Mouse (Mus musculus): ENCODE measurements around the gene Serpina3b.

Serpina3b gene

GRCm38 (mm10) chr12:104141506-104141905 lies 13.7 kb downstream of the Serpina3b start:
- DNase-seq (ENCODE audit: low read depth, low spot score), result no peak
- Histone ChIP-seq H3K27me3 (ENCODE audit: control insufficient read depth, insufficient read depth, low read length, poor library complexity, severe bottlenecking) (no peaks in the 10 kb centered on the region), H3K36me3 (ENCODE audit: control insufficient read depth, insufficient read depth, low read length, poor library complexity, severe bottlenecking) (no peaks in the 10 kb centered on the region)

- no peaks in the 10 kb centered on the region for H3K27me3 ChIP-seq (ENCODE audit: control insufficient read depth, insufficient read depth, low read length, poor library complexity, severe bottlenecking)
- no peak for DNase-seq (ENCODE audit: low read depth, low spot score)
- H3K36me3 ChIP-seq (ENCODE audit: control insufficient read depth, insufficient read depth, low read length, poor library complexity, severe bottlenecking), result no peaks in the 10 kb centered on the region
Observed at GRCm38 (mm10) chr12:104142427-104142826, 14.6 kb downstream of the Serpina3b start.

- Histone ChIP-seq H3K27me3 (ENCODE audit: control insufficient read depth, insufficient read depth, low read length, poor library complexity, severe bottlenecking) (no peaks in the 10 kb centered on the region), H3K36me3 (ENCODE audit: control insufficient read depth, insufficient read depth, low read length, poor library complexity, severe bottlenecking) (no peaks in the 10 kb centered on the region)
- DNase-seq (ENCODE audit: low read depth, low spot score), result no peak
Observed at GRCm38 (mm10) chr12:104143286-104143685, 15.5 kb downstream of the Serpina3b start.

- no peak for DNase-seq (ENCODE audit: low read depth, low spot score)
- H3K36me3 ChIP-seq (ENCODE audit: control insufficient read depth, insufficient read depth, low read length, poor library complexity, severe bottlenecking), result no peaks in the 10 kb centered on the region
Observed at GRCm38 (mm10) chr12:104145571-104145970, 17.8 kb downstream of the Serpina3b start.

GRCm38 (mm10) chr12:104151989-104152388 lies 24.2 kb downstream of the Serpina3b start:
- Histone ChIP-seq H3K27me3 (ENCODE audit: control insufficient read depth, insufficient read depth, low read length, poor library complexity, severe bottlenecking) (no peaks in the 10 kb centered on the region), H3K36me3 (ENCODE audit: control insufficient read depth, insufficient read depth, low read length, poor library complexity, severe bottlenecking) (no peaks in the 10 kb centered on the region)
- DNase-seq (ENCODE audit: low read depth, low spot score), result no peak

More at GRCm38 (mm10) chr12:104145571-104145970, 17.8 kb downstream of the Serpina3b start:
- H3K27me3 ChIP-seq (ENCODE audit: control insufficient read depth, insufficient read depth, low read length, poor library complexity, severe bottlenecking), result no peaks in the 10 kb centered on the region

- DNase-seq (ENCODE audit: low read depth, low spot score), result no peak
- H3K36me3 ChIP-seq (ENCODE audit: control insufficient read depth, insufficient read depth, low read length, poor library complexity, severe bottlenecking), result no peaks in the 10 kb centered on the region
- no peaks in the 10 kb centered on the region for H3K27me3 ChIP-seq (ENCODE audit: control insufficient read depth, insufficient read depth, low read length, poor library complexity, severe bottlenecking)
Observed at GRCm38 (mm10) chr12:104153041-104153645, 25.3 kb downstream of the Serpina3b start.

- H3K27me3 ChIP-seq (ENCODE audit: control insufficient read depth, insufficient read depth, low read length, poor library complexity, severe bottlenecking), result no peaks in the 10 kb centered on the region
- H3K36me3 ChIP-seq (ENCODE audit: control insufficient read depth, insufficient read depth, low read length, poor library complexity, severe bottlenecking), result no peaks in the 10 kb centered on the region
- no peak for DNase-seq (ENCODE audit: low read depth, low spot score)
Observed at GRCm38 (mm10) chr12:104153656-104154055, 25.9 kb downstream of the Serpina3b start, which contains the start of gene Serpina3c. Gene Serpina3c (minus strand): TSS chr12:104153870.

- no peaks in the 10 kb centered on the region for H3K36me3 ChIP-seq (ENCODE audit: control insufficient read depth, insufficient read depth, low read length, poor library complexity, severe bottlenecking)
- H3K27me3 ChIP-seq (ENCODE audit: control insufficient read depth, insufficient read depth, low read length, poor library complexity, severe bottlenecking), result no peaks in the 10 kb centered on the region
- DNase-seq (ENCODE audit: low read depth, low spot score), result no peak
Observed at GRCm38 (mm10) chr12:104174747-104175146, 47.0 kb downstream of the Serpina3b start.

GRCm38 (mm10) chr12:104175636-104176035 lies 47.8 kb downstream of the Serpina3b start:
- no peaks in the 10 kb centered on the region for H3K27me3 ChIP-seq (ENCODE audit: control insufficient read depth, insufficient read depth, low read length, poor library complexity, severe bottlenecking)

GRCm38 (mm10) chr12:104178577-104178976 lies 50.8 kb downstream of the Serpina3b start:
- Histone ChIP-seq H3K36me3 (ENCODE audit: control insufficient read depth, insufficient read depth, low read length, poor library complexity, severe bottlenecking) (no peaks in the 10 kb centered on the region), H3K27me3 (ENCODE audit: control insufficient read depth, insufficient read depth, low read length, poor library complexity, severe bottlenecking) (no peaks in the 10 kb centered on the region)
- no peak for DNase-seq (ENCODE audit: low read depth, low spot score)

More at GRCm38 (mm10) chr12:104175636-104176035, 47.8 kb downstream of the Serpina3b start:
- DNase-seq (ENCODE audit: low read depth, low spot score), result no peak
- H3K36me3 ChIP-seq (ENCODE audit: control insufficient read depth, insufficient read depth, low read length, poor library complexity, severe bottlenecking), result no peaks in the 10 kb centered on the region

- DNase-seq (ENCODE audit: low read depth, low spot score), result no peak
- Histone ChIP-seq H3K27me3 (ENCODE audit: control insufficient read depth, insufficient read depth, low read length, poor library complexity, severe bottlenecking) (no peaks in the 10 kb centered on the region), H3K36me3 (ENCODE audit: control insufficient read depth, insufficient read depth, low read length, poor library complexity, severe bottlenecking) (no peaks in the 10 kb centered on the region)
Observed at GRCm38 (mm10) chr12:104178987-104179386, 51.2 kb downstream of the Serpina3b start.

GRCm38 (mm10) chr12:104185046-104185445 lies 57.2 kb downstream of the Serpina3b start:
- no peaks in the 10 kb centered on the region for H3K36me3 ChIP-seq (ENCODE audit: control insufficient read depth, insufficient read depth, low read length, poor library complexity, severe bottlenecking)
- DNase-seq (ENCODE audit: low read depth, low spot score), result no peak

GRCm38 (mm10) chr12:104186041-104186581 lies 58.3 kb downstream of the Serpina3b start:
- no peak for DNase-seq (ENCODE audit: low read depth, low spot score)
- Histone ChIP-seq H3K36me3 (ENCODE audit: control insufficient read depth, insufficient read depth, low read length, poor library complexity, severe bottlenecking) (no peaks in the 10 kb centered on the region), H3K27me3 (ENCODE audit: control insufficient read depth, insufficient read depth, low read length, poor library complexity, severe bottlenecking) (no peaks in the 10 kb centered on the region)

More at GRCm38 (mm10) chr12:104185046-104185445, 57.2 kb downstream of the Serpina3b start:
- no peaks in the 10 kb centered on the region for H3K27me3 ChIP-seq (ENCODE audit: control insufficient read depth, insufficient read depth, low read length, poor library complexity, severe bottlenecking)

Data from splenic B cell, adult 2 months (primary cell).